In the genomic region with DNA sequence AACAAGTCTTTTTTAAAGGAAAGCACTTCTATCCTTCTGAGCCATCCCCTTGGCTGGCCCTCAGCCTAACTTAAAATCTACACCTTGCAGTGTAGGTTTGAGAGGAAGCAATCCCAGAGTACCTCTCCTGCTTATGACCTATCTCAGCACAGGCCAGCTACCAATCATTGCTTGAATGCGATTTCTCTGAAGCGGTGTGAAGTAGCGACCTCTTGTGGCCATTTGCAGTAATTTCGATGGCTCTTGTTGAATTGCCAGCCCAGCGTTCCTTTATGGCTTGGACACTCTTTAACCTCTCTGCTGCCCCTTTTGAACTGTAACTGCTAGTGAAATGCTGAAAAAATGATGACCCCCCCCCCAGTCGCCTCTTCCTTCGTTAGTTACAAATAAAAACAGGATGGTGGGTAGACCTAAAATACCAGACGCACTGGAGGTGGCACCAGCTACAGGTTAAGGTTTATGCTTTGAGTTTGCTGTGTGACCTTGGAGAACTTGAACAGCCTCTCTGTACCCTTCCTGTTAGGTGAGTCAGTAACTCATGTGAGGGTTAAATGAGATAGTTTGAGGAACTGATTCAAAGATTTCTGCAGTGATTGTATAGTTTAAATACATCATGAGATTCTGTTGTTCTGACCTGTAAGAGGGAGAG, we compare ENCODE assay signal across 8 mouse cellular contexts.
A peak's percentile ranks its signal among the peaks of the same experiment; 100 is the strongest.
DNase-seq lines count a peak whose midpoint lies in the region; ATAC-seq lines count a peak whose summit lies in the region.

No protein-coding gene starts in this region.

- no peaks in the 10 kb centered on the region for H3K36me3 ChIP-seq in hindbrain, embryonic 15.5 days

- no peak overlapping the region for H3K4me2 ChIP-seq in hindbrain, embryonic 15.5 days

- H3K9ac ChIP-seq in hindbrain, embryonic 15.5 days, result no peak overlapping the region

- no peaks in the 10 kb centered on the region for H3K27me3 ChIP-seq in hindbrain, embryonic 15.5 days

- no peak overlapping the region for H3K27ac ChIP-seq in hindbrain, embryonic 15.5 days (replicated peaks)

- ATAC-seq in frontal cortex, adult (ENCODE audit: low TSS enrichment), result peak; percentile 90
- peak; percentile 74 for ATAC-seq in hindbrain, embryonic 15.5 days (ENCODE audit: low FRiP score, low read depth)
- peak; percentile 81 for ATAC-seq in megakaryocyte progenitor cell, adult 5-6 weeks (replicated peaks; ENCODE audit: poor library complexity)

- no peaks in the 10 kb centered on the region; the same call in 1 of the 2 replicates for H3K4me1 ChIP-seq in hindbrain, embryonic 15.5 days (replicated peaks)

- DNase-seq in WW6 (ENCODE audit: low read depth, low spot score), result peak; percentile 60
- DNase-seq in cerebellum, adult 8-10 months, result peak; percentile 51
- DNase-seq in layer of hippocampus, postnatal 36 days, result peak; percentile 65 to 74
- DNase-seq in right cerebral cortex, postnatal 25 days, result peak; percentile 59
- DNase-seq in yolk sac, embryonic 10.5 days (ENCODE audit: low spot score), result peak; percentile 79

- no peaks in the 10 kb centered on the region for H3K9me3 ChIP-seq in hindbrain, embryonic 15.5 days

- WGBS in hindbrain, embryonic 15.5 days, result 15% methylated on average over 8 of the region's 8 CpGs

- H3K4me3 ChIP-seq in hindbrain, embryonic 15.5 days, result no peak overlapping the region
